Mouse (Mus musculus) hindbrain, embryonic 15.5 days (tissue): ENCODE results near the gene Clip2. TPM values are rescaled to one million over a fixed set of nuclear protein-coding genes. Genes with fewer than 3 reads are reported as not detected.
"Not testable (repeated sequence)": the region's sequence is repeated elsewhere in the genome, so short reads cannot be mapped to it uniquely, and the experiment has no call there.

Experiments
- ATAC-seq: fragments of 200-750 bp; cut with Nextera tagmentation; 2 replicates; pipeline ENCODE4 v1.8.0; 2017; ENCODE audit warnings: low read depth, moderate number of reproducible peaks, moderate TSS enrichment; ENCODE audit not compliant: low FRiP score
- H3K27ac ChIP-seq: fragments of 300-500 bp; sonication (generic); replicated peaks from 2 replicates; pipeline ENCODE4 v1.5.1; 2015; ENCODE audit warnings: mild to moderate bottlenecking, inconsistent platforms
- H3K27me3 ChIP-seq: fragments of 300-500 bp; sonication (generic); 2 replicates; pipeline ENCODE4 v1.6.1; 2015; ENCODE audit warnings: control low read depth, inconsistent platforms
- H3K36me3 ChIP-seq: fragments of 300-500 bp; sonication (generic); 2 replicates; pipeline ENCODE4 v1.6.1; 2015; ENCODE audit warnings: control low read depth, inconsistent platforms
- H3K4me1 ChIP-seq: fragments of 300-500 bp; sonication (generic); replicated peaks from 2 replicates; pipeline ENCODE4 v1.6.1; 2015; ENCODE audit warnings: control low read depth, inconsistent platforms
- H3K4me2 ChIP-seq: fragments of 300-500 bp; sonication (generic); 2 replicates; pipeline ENCODE4 v1.6.1; 2015; ENCODE audit warnings: moderate library complexity, mild to moderate bottlenecking, inconsistent platforms
- H3K4me3 ChIP-seq: fragments of 300-500 bp; sonication (generic); 2 replicates; pipeline ENCODE4 v1.5.1; 2015; ENCODE audit warnings: mild to moderate bottlenecking, inconsistent platforms
- H3K9ac ChIP-seq: fragments of 300-500 bp; sonication (generic); 2 replicates; pipeline ENCODE4 v1.6.1; 2015; ENCODE audit warnings: inconsistent platforms
- H3K9me3 ChIP-seq: fragments of 300-500 bp; sonication (generic); 2 replicates; pipeline ENCODE4 v1.6.1; 2016; ENCODE audit warnings: control low read depth, inconsistent platforms
- WGBS: fragments of 180-500 bp; shearing (Covaris S2); methylation state at CpG from one replicate; pipeline ENCODE4 v1.1.7; 2015; 5-methylcytosine and 5-hydroxymethylcytosine counted together
- polyA plus RNA-seq: library from polyadenylated mRNA; unstranded; fragments of >200 nt; fragmentation: Nextera tagmentation; extraction: Ambion mirVana; gene quantifications from 2 replicates; pipeline ENCODE4 v1.2.1, GENCODE M21; 2015

The Clip2 gene
- polyA plus RNA-seq, 1 experiment from 2014 or later: 14.9 TPM

DNA sequence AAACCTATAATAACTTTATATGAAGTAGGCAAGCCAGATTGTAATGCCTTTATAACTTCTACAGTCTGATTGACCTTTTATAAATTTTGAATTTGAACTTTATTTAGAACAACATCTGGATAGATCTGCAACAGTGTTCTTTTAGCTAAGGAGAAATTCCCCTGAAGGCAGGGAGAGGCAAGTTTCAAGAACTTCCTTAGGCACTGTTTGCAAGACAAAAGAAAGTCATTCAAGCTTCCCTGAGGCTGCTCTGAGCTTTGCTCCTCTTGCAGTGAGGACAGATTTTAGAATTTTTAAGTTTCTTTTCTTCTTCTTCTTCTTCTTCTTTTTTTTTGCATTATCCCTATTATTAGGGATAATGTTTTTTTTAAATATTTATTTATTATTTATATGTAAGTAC lies 73.3 kb downstream of the Clip2 start:
- not testable (repeated sequence) for H3K4me3 ChIP-seq, H3K4me2 ChIP-seq, H3K27ac ChIP-seq, H3K27me3 ChIP-seq, H3K9me3 ChIP-seq, H3K9ac ChIP-seq, H3K4me1 ChIP-seq, ATAC-seq, H3K36me3 ChIP-seq

DNA sequence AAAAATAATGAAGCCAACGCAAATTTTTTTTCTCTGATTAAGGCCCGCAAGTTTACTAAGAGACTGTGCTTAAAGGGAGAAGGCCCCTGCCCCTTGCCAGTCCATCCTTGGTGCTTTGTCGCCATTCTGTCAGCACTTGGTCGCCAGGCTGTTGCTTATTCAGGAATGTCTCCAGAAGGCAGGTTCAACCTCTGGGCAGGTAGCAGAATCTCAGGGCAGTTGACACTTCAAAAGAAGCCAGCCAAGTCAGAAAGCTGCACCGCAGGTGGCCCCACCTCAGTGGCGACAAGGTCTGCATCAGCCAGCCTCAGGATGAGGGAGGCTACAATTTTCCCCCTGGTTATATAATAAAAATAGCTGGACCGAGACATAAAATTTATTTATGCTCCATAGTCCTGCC lies 76.5 kb downstream of the Clip2 start:
- not testable (repeated sequence) for H3K9ac ChIP-seq, H3K4me1 ChIP-seq, H3K9me3 ChIP-seq, ATAC-seq, H3K4me3 ChIP-seq, H3K27me3 ChIP-seq, H3K4me2 ChIP-seq, H3K36me3 ChIP-seq, H3K27ac ChIP-seq
- 92% methylated on average over 7 of the region's 7 CpGs for WGBS

DNA sequence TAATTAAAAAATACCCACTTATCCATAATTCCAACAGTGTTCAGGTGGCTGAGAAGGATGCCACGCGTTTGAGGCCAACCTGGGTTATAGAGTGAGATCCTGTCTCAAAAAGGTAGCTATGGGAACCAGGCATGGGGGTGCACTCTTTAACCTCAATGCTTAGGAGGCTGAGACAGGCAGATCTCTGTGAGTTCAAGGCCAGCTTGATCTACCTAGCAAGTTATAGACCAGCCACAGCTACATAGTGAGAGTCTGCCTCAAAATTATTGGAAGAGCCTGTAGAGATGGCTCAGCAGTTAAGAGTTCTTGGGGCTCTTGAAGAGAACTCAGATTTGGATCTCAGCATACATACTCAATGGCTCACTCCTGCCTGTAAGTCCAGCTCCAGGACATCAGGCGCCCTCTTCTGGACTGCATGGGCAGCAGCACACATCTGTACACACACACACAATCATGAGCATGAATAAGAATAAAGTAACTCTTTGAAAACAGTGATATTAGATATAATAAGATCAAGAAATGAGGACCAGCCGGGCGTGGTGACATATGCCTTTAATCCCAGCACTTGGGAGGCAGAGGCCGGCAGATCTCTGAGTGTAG lies 77.1 kb downstream of the Clip2 start:
- WGBS: 92% methylated on average over 6 of the region's 6 CpGs
- no peak overlapping the region for H3K4me3 ChIP-seq
- no peak overlapping the region for H3K4me2 ChIP-seq
- H3K27ac ChIP-seq: no peak overlapping the region
- no peaks in the 10 kb centered on the region for H3K9me3 ChIP-seq
- no peak overlapping the region for H3K9ac ChIP-seq
- no peak for ATAC-seq
- no peaks in the 10 kb centered on the region for H3K36me3 ChIP-seq
- H3K27me3 ChIP-seq: no peaks in the 10 kb centered on the region
- H3K4me1 ChIP-seq: no peaks in the 10 kb centered on the region

DNA sequence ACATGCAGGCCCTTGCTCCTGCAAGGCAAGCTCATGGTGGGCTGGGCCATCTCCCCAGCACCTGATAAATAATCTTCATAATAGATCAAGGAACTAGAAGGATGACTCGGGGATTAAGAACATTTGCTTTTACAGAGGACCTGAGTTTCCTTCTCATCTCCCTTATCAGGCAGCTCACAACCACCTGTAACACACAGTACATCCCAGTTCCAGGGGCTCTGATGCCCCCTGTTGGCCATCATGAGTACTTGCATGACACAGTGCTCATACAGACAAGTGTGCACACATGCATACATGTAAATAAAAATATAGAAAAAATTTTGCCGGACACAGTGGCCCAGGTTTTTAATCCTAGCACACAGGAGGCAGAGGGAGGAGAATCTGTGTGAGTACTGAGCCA lies 78.3 kb downstream of the Clip2 start:
- WGBS: 93% methylated on average over 2 of the region's 2 CpGs
- Histone ChIP-seq H3K4me1 (no peaks in the 10 kb centered on the region), H3K36me3 (no peaks in the 10 kb centered on the region), H3K9ac (no peak overlapping the region), H3K4me3 (no peak overlapping the region), H3K9me3 (no peaks in the 10 kb centered on the region), H3K4me2 (no peak overlapping the region), H3K27ac (no peak overlapping the region), H3K27me3 (no peaks in the 10 kb centered on the region)
- ATAC-seq: no peak

DNA sequence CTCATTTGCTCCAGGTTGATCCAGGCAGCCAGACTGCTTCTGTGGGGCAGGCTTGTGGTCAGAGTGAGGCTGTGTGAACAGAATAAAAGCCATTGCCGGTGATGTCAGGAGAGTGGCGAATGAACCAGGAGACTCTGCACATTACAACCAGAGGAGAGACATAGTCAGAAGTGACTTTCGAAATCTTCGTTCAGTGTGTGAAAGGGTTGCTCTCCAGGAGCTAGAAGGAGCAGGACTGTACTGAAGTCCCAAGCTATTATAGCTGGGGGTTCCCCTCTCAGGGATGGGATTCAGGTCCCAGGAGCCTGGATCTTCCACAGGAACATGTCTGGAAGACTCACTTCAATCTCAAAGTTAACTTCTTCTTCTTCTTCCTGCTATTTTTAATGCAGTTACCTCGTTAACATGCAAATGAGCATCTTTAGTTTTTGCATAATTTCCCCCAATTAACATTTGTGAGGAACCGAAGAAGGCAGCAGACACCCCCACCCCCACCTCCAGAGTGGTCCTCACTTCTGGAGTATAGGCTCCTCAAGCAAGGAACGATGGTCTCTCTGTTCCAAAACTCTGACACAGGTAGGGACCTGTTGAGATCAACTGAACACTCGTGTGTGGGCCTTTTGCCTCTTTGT lies 81.6 kb downstream of the Clip2 start:
- WGBS: 77% methylated on average over 8 of the region's 8 CpGs
- Histone ChIP-seq H3K36me3 (no peaks in the 10 kb centered on the region), H3K9me3 (no peaks in the 10 kb centered on the region), H3K4me1 (peaks cover 15% of the 10 kb centered on the region), H3K4me2 (no peak overlapping the region), H3K9ac (no peak overlapping the region), H3K27me3 (no peaks in the 10 kb centered on the region), H3K27ac (no peak overlapping the region), H3K4me3 (no peak overlapping the region)
- no peak for ATAC-seq

DNA sequence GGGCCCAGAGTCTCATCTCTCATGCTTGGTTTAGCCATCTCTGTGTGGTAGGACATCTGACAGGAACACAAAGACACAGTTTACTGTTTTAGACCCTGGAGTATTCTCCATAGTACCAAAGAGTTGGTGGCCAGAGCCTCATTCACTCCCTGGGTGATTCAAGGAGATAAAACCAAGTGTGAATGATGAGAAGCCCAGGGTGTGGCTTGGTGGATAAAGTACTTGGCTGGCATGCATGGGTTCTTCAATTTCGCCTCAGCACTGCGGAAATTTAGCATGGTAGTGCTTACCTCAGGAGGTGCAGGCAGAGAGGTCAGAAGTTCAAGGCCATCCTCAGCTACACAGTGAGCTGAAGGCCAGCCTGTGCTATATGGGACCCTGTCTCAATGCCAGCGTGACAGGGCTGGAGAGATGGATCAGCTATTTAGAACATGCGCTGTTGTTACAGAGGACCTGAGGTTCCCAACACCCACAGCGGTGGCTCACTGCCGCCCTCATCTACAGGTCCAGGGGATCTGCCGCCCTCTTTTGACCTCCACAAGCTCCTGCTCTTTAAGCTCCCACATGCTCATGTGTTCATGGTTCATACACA lies 82.6 kb downstream of the Clip2 start:
- Histone ChIP-seq H3K9ac (no peak overlapping the region), H3K9me3 (no peaks in the 10 kb centered on the region), H3K4me1 (peaks cover 15% of the 10 kb centered on the region), H3K4me3 (no peak overlapping the region), H3K27me3 (no peaks in the 10 kb centered on the region), H3K36me3 (no peaks in the 10 kb centered on the region), H3K4me2 (no peak overlapping the region), H3K27ac (no peak overlapping the region)
- 85% methylated on average over 7 of the region's 7 CpGs for WGBS
- no peak for ATAC-seq

DNA sequence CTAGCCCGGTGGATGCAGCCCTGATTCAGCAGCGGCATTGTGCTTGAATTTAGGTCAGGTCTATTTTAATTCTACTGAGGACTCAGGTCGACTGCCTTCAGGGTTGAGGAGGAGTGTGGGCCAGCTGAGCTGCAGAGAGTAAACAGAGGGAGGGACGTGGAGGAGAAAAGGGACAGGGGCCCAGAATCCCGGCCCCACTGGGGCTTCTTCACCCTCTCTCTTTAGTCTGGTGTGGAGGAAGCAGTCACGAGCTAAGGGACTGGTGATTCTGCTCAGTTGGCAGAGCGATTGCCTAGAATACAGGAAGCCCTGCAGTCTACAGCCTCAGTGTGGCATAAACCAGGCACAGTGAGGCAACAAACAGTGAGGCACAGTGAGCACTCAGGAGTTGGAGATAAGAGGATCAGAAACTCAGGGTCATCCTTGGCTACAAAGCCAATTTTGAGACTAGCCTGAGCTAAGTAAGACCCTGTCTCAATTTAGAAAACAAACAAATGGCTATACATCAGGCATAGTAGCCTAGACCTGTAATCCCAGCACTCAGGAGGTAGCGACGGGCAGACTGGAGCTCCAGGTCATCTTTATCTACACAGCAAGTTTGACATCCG lies 84.0 kb downstream of the Clip2 start:
- Histone ChIP-seq H3K27ac (peak overlapping the region; percentile 52; the same call in 1 of the 2 replicates), H3K9me3 (no peaks in the 10 kb centered on the region), H3K4me3 (no peak overlapping the region), H3K36me3 (no peaks in the 10 kb centered on the region), H3K9ac (no peak overlapping the region), H3K4me2 (no peak overlapping the region), H3K27me3 (no peaks in the 10 kb centered on the region), H3K4me1 (peaks cover 15% of the 10 kb centered on the region)
- WGBS: 63% methylated on average over 10 of the region's 10 CpGs
- no peak for ATAC-seq

DNA sequence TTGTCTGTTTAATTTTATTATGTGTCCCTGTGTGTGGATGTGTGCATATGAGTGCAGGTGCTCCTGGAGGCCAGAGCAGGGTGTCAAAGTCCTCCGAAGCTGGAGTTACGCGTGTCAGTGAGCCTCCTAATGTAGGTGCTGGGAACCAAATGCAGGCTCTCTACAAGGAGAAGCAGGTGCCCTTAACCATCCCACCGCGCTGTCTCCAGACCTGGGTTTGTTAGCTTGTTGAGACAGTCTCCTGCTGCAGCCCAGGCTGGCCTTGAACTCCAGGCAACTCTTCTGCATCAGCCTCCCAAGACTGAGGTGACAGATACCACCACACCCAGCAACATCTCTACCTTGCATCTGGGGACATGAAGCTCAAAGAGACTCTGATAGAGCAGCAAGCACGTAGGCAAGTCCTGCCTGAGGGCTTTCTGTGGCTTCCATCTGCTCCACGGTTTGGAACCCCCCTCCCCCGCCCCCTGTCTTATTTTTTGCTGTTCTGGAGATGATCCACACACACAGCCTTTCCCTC lies 85.1 kb downstream of the Clip2 start:
- H3K4me2 ChIP-seq: no peak overlapping the region
- peaks cover 15% of the 10 kb centered on the region for H3K4me1 ChIP-seq
- H3K9ac ChIP-seq: no peak overlapping the region
- no peaks in the 10 kb centered on the region for H3K27me3 ChIP-seq
- H3K9me3 ChIP-seq: no peaks in the 10 kb centered on the region
- no peaks in the 10 kb centered on the region for H3K36me3 ChIP-seq
- H3K4me3 ChIP-seq: no peak overlapping the region
- ATAC-seq: 0 out of 2 replicates have a peak, but pooled peaks have one; percentile 9
- 59% methylated on average over 8 of the region's 8 CpGs for WGBS
- H3K27ac ChIP-seq: peak overlapping the region; percentile 68

DNA sequence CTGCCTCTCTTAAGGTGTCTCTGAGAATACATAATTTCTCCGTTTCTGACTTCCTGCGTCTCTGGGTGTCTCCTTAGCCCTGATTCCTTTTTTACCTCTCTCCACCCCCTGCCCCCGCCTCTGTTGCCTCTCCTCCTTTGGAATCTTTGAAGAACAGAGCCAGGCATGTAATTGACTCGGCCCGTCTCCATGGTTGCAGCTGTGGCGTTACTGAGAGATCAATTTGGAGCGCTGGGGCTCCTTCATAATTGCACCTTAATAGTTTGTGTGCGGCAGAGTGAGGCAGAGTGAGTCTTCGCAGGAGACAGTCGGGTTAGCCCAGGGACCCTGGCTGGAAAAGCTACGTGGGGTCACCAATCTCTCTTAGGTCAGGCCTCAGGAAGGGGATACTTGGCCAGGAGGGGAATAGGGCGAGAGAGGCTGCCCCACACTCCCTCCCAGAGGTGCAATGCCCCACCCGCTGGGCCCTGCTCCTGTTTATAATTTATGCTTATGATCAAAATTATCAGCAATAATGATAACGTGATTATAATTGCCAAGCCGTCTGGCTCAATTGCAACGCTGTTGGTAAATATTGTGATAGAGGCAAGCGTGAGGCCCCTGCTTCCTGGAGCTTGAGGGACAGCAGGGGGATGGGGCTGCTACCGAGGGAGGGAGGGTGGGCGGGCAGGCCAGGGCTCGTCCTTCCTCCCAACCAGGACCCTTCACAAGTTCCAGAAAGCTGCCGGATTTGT lies 85.8 kb downstream of the Clip2 start:
- 13% methylated on average over 21 of the region's 21 CpGs for WGBS
- Histone ChIP-seq H3K9me3 (no peaks in the 10 kb centered on the region), H3K27me3 (no peaks in the 10 kb centered on the region), H3K36me3 (no peaks in the 10 kb centered on the region), H3K4me2 (peak overlapping the region; percentile 14), H3K4me1 (peaks cover 15% of the 10 kb centered on the region), H3K27ac (peak overlapping the region; percentile 68), H3K4me3 (no peak overlapping the region), H3K9ac (no peak overlapping the region)
- ATAC-seq: peak; percentile 66; the same call in 1 of the 2 replicates

DNA sequence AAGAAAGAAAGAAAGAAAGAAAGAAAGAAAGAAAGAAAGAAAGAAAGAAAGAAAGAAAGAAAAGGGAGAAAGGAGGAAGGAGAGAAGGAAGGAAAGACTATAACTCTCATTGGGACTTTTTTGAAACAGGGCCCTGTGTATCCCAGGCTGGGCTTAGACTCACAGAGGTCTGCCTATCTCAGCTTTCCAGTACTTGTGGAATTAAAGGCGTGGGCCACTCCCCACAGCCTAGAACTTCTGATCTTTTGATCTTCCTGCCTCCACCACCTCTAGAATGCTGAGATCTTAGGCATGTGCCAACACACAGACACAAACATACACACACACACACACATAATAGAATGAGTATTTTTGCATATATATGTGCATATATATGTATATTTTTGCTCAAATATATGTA lies 87.0 kb downstream of the Clip2 start:
- no peak overlapping the region for H3K4me2 ChIP-seq
- H3K27me3 ChIP-seq: no peaks in the 10 kb centered on the region
- peaks cover 15% of the 10 kb centered on the region for H3K4me1 ChIP-seq
- no peaks in the 10 kb centered on the region for H3K9me3 ChIP-seq
- ATAC-seq: no peak
- H3K4me3 ChIP-seq: no peak overlapping the region
- 95% methylated on average over 1 of the region's 1 CpGs for WGBS
- no peaks in the 10 kb centered on the region for H3K36me3 ChIP-seq
- H3K27ac ChIP-seq: no peak overlapping the region
- no peak overlapping the region for H3K9ac ChIP-seq

DNA sequence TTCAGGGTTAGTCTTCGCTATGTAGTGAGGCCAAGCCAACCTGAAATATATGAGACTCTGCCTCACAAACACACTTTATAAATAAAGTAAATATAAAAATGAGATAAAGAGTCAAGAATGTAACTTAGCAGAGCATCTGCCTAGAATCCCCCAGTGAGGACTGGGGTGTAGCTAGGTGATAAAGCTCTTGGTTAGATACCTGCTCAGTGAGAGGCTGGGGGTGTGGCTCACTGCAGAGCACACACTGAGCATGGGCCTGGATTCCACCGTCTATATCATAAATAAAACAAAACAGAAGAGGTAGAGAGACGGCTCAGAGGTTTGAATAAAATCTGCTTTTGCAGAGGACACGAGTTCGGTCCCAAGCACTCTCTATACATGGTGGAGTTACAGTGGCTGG lies 88.0 kb downstream of the Clip2 start:
- Histone ChIP-seq H3K27me3 (no peaks in the 10 kb centered on the region), H3K36me3 (no peaks in the 10 kb centered on the region)
- 86% methylated on average over 5 of the region's 5 CpGs for WGBS

DNA sequence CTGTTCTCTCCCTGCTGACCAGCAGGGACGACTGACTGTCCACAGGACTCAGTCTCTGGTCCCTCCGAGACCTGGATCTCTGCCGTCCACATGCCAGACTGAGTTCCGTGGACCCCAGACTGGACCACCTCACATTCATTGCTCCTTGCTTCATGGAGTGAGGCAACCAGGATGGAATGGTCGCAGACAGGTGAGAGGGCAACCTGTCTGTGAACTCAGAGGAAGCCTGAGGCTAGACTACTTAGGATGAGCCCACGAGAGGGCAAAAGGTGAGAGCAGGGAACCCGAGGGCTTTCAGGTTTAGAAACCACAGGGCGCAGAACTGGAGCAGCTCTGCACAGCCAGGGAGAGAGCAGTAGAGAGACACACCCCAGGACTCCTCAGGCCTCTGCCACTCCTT lies 89.5 kb downstream of the Clip2 start:
- Histone ChIP-seq H3K4me3 (no peak overlapping the region), H3K36me3 (no peaks in the 10 kb centered on the region), H3K27me3 (no peaks in the 10 kb centered on the region), H3K4me1 (peaks cover 15% of the 10 kb centered on the region), H3K9me3 (no peaks in the 10 kb centered on the region), H3K4me2 (no peak overlapping the region), H3K27ac (no peak overlapping the region), H3K9ac (no peak overlapping the region)
- ATAC-seq: no peak
- 84% methylated on average over 8 of the region's 8 CpGs for WGBS

More for the DNA sequence above, 88.0 kb downstream of the Clip2 start:
- Histone ChIP-seq H3K9me3 (no peaks in the 10 kb centered on the region), H3K4me1 (peaks cover 15% of the 10 kb centered on the region), H3K27ac (no peak overlapping the region), H3K4me3 (no peak overlapping the region), H3K4me2 (no peak overlapping the region), H3K9ac (no peak overlapping the region)
- no peak for ATAC-seq
